Mouse (Mus musculus): ENCODE measurements at regions not wholly inside any gene's neighbourhood (a gene's known extent, or its start where the extent isn't known, plus 50 kb on each side); places are given as distances from the start of the nearest gene placed in this dataset.

- no peak for DNase-seq
These were observed 85.3 kb upstream of the Hs3st1 start for GRCm38 (mm10) chr5:39840576-39840975.

GRCm38 (mm10) chr5:39832565-39832964, 77.3 kb upstream of the Hs3st1 start:
- peak; percentile 6 to 38 for DNase-seq

GRCm38 (mm10) chr5:39824680-39825079, 69.4 kb upstream of the Hs3st1 start:
- no peak for DNase-seq

- no peak for DNase-seq
These were observed 51.4 kb upstream of the Hs3st1 start for GRCm38 (mm10) chr5:39806643-39807042.

All from kidney, postnatal 25 days (tissue).